In the genomic region with DNA sequence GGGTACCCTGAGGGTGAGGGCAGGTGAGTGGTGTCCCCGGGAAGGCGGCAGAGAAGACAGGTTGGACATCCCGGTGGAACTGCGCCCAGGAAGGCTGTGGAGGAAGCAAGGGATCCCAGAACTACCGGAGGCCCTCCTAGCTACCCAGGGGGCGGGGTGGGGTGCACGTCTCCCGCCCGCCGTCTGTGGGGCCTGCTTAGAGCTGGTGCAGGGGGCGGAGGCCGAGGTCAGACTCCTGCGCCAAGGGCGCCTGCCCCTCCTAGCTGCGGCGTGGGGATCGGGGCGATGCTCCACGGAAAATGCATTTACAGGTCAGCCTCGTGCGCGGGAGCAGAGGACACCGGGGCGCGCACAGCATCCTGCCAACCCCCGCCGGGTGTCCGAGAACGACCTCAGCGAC, we compare ENCODE assay signal across 8 mouse cellular contexts. TPM values are rescaled to one million over a fixed set of nuclear protein-coding genes. Genes with fewer than 3 reads are reported as not detected.
A peak's percentile ranks its signal among the peaks of the same experiment; 100 is the strongest.
DNase-seq lines count a peak whose midpoint lies in the region; ATAC-seq and TF ChIP-seq lines count a peak whose summit lies in the region.

No protein-coding gene starts in this region.

- DNase-seq in liver, adult 2 months (ENCODE audit: extremely low read depth, low read depth, low spot score): no peak
- DNase-seq in liver: no peak
- no peak for DNase-seq in hindbrain, embryonic 11.5 days (ENCODE audit: low spot score)
- DNase-seq in lung, postnatal 14 days: peak; percentile 37
- peak; percentile 66 for DNase-seq in thymus, postnatal 14 days
- no peak for DNase-seq in layer of hippocampus, postnatal 14 days (ENCODE audit: low spot score in 2 of 2)
- no peak for DNase-seq in layer of hippocampus, adult 11-12 months (ENCODE audit: low spot score)

- H3K9me3 ChIP-seq in hindbrain, embryonic 11.5 days (ENCODE audit: control insufficient read depth, low read length): no peaks in the 10 kb centered on the region

- H3K9ac ChIP-seq in liver, adult 2 months (ENCODE audit: low read depth, low read length): peak overlapping the region; percentile 82
- H3K9ac ChIP-seq in hindbrain, embryonic 11.5 days (ENCODE audit: low read depth, low read length): peak overlapping the region; percentile 67

- TF ChIP-seq POLR2A in liver, adult 2 months (IDR thresholded peaks at IDR 0.05; ENCODE audit: extremely low read depth, insufficient read depth, low read length): no peak
- TF ChIP-seq POLR2A in cortical plate, adult 2 months (IDR thresholded peaks at IDR 0.05; ENCODE audit: extremely low read depth, insufficient read depth, low read length): no peak

- H3K27ac ChIP-seq in liver, adult 2 months (replicated peaks; ENCODE audit: insufficient read depth, low read depth, low read length): peak overlapping the region; percentile 43
- peak overlapping the region; percentile 74 for H3K27ac ChIP-seq in cortical plate, adult 2 months (ENCODE audit: insufficient read depth, low read length)
- H3K27ac ChIP-seq in hindbrain, embryonic 11.5 days (ENCODE audit: low read depth, low read length): no peak overlapping the region

- no peaks in the 10 kb centered on the region for H3K36me3 ChIP-seq in liver, adult 2 months (ENCODE audit: control insufficient read depth, insufficient read depth, low read length)
- no peaks in the 10 kb centered on the region for H3K36me3 ChIP-seq in hindbrain, embryonic 11.5 days (ENCODE audit: control insufficient read depth, insufficient read depth, low read length)

- peak overlapping the region; percentile 95 for H3K4me2 ChIP-seq in hindbrain, embryonic 11.5 days (replicated peaks; ENCODE audit: low read depth, low read length)

- H3K4me3 ChIP-seq in liver, adult 2 months (ENCODE audit: insufficient read depth, low read depth, low read length): peak overlapping the region; percentile 93
- H3K4me3 ChIP-seq in cortical plate, adult 2 months (ENCODE audit: insufficient read depth, low read length): peak overlapping the region; percentile 66
- peak overlapping the region; percentile 57 for H3K4me3 ChIP-seq in hindbrain, embryonic 11.5 days (ENCODE audit: low read depth, low read length)

- WGBS in liver, adult 2 months: 2% methylated on average over 30 of the region's 30 CpGs
- 2% methylated on average over 16 of the region's 30 CpGs for WGBS in hindbrain, embryonic 11.5 days

- peaks cover 25% of the 10 kb centered on the region for H3K4me1 ChIP-seq in liver, adult 2 months (ENCODE audit: control insufficient read depth, insufficient read depth, low read length)
- peaks cover 2% of the 10 kb centered on the region; the same call in 1 of the 2 replicates for H3K4me1 ChIP-seq in cortical plate, adult 2 months (ENCODE audit: control insufficient read depth, insufficient read depth, low read length)
- peaks cover 19% of the 10 kb centered on the region for H3K4me1 ChIP-seq in hindbrain, embryonic 11.5 days (replicated peaks; ENCODE audit: control insufficient read depth, insufficient read depth, low read length)

- peak; percentile 18; the same call in 1 of the 2 replicates for ATAC-seq in hindbrain, embryonic 11.5 days (ENCODE audit: low FRiP score)

- peaks cover 6% of the 10 kb centered on the region; the same call in 1 of the 2 replicates for H3K79me2 ChIP-seq in liver, adult 2 months (ENCODE audit: control insufficient read depth, insufficient read depth, low read length)

- TF ChIP-seq CTCF in liver, adult 2 months (IDR thresholded peaks at IDR 0.05; ENCODE audit: low read depth, low read length): no peak
- TF ChIP-seq CTCF in cortical plate, adult 2 months (IDR thresholded peaks at IDR 0.05; ENCODE audit: extremely low read depth, insufficient read depth, low read length): no peak

- no peaks in the 10 kb centered on the region for H3K27me3 ChIP-seq in liver, adult 2 months (ENCODE audit: control insufficient read depth, insufficient read depth, low read length)
- peaks cover 13% of the 10 kb centered on the region for H3K27me3 ChIP-seq in hindbrain, embryonic 11.5 days (ENCODE audit: control insufficient read depth, insufficient read depth, low read length)

RNA-seq across cellular contexts. Expression of a gene that starts 0.4 kb away (rescaled TPM):
- 1.6 and 2.4 TPM in 2 replicates for total RNA-seq in liver, adult 2 months (2014; rRNA removed)
- 5.7 and 6.4 TPM in 2 replicates for polyA plus RNA-seq in liver, adult 2 months (2012; rRNA removed)
- 9.1 and 10.2 TPM in 2 replicates for polyA plus RNA-seq in cortical plate, adult 2 months (2012; rRNA removed)
- polyA plus RNA-seq in hindbrain, embryonic 11.5 days (2014; fragmentation: Nextera tagmentation; extraction: Ambion mirVana): 6.6 and 6.9 TPM in 2 replicates
- 10 to 100 TPM; 11.4 to 12.1 TPM for total RNA-seq in layer of hippocampus, postnatal 14 days (2021)

RNA-seq across cellular contexts. Expression of a gene that starts 0.5 kb away (rescaled TPM):
- 1.3 and 1.7 TPM in 2 replicates for total RNA-seq in liver, adult 2 months (2014; rRNA removed)
- 10.3 and 10.9 TPM in 2 replicates for polyA plus RNA-seq in liver, adult 2 months (2012; rRNA removed)
- polyA plus RNA-seq in cortical plate, adult 2 months (2012; rRNA removed): 5.3 and 6.0 TPM in 2 replicates
- 0.73 and 1.2 TPM in 2 replicates for polyA plus RNA-seq in hindbrain, embryonic 11.5 days (2014; fragmentation: Nextera tagmentation; extraction: Ambion mirVana)
- 1 to 10 TPM in 1 of 2 experiments, under 1 TPM in 1; 0.88 to 1.3 TPM for total RNA-seq in layer of hippocampus, postnatal 14 days (2021)

RNA-seq across cellular contexts. Expression of a gene that starts 14.6 kb away (rescaled TPM):
- 8.9 and 10.3 TPM in 2 replicates for total RNA-seq in liver, adult 2 months (2014; rRNA removed)
- 44.9 and 46.6 TPM in 2 replicates for polyA plus RNA-seq in liver, adult 2 months (2012; rRNA removed)
- 80.3 and 81.2 TPM in 2 replicates for polyA plus RNA-seq in cortical plate, adult 2 months (2012; rRNA removed)
- polyA plus RNA-seq in hindbrain, embryonic 11.5 days (2014; fragmentation: Nextera tagmentation; extraction: Ambion mirVana): 42.5 and 43.7 TPM in 2 replicates
- 10 to 100 TPM; 60.5 to 65.1 TPM for total RNA-seq in layer of hippocampus, postnatal 14 days (2021)

RNA-seq across cellular contexts. Expression of a gene that starts 30.7 kb away (rescaled TPM):
- total RNA-seq in liver, adult 2 months (2014; rRNA removed): 26.4 and 29.4 TPM in 2 replicates
- polyA plus RNA-seq in liver, adult 2 months (2012; rRNA removed): 31.4 and 33.8 TPM in 2 replicates
- polyA plus RNA-seq in cortical plate, adult 2 months (2012; rRNA removed): 73.0 and 78.5 TPM in 2 replicates
- 154 and 156 TPM in 2 replicates for polyA plus RNA-seq in hindbrain, embryonic 11.5 days (2014; fragmentation: Nextera tagmentation; extraction: Ambion mirVana)
- total RNA-seq in layer of hippocampus, postnatal 14 days (2021): 10 to 100 TPM; 50.1 to 53.0 TPM

RNA-seq across cellular contexts. Expression of a gene that starts 38.4 kb away (rescaled TPM):
- total RNA-seq in liver, adult 2 months (2014; rRNA removed): 30.5 and 32.2 TPM in 2 replicates
- 17.7 and 21.6 TPM in 2 replicates for polyA plus RNA-seq in liver, adult 2 months (2012; rRNA removed)
- polyA plus RNA-seq in cortical plate, adult 2 months (2012; rRNA removed): 37.7 and 41.1 TPM in 2 replicates
- 108 and 110 TPM in 2 replicates for polyA plus RNA-seq in hindbrain, embryonic 11.5 days (2014; fragmentation: Nextera tagmentation; extraction: Ambion mirVana)
- total RNA-seq in layer of hippocampus, postnatal 14 days (2021): 10 to 100 TPM; 32.6 to 37.7 TPM

Comparison
In these comparisons a context has a peak if more than half of its experiments do, and no peak if none do; other contexts are left out.
1. DNase-seq: peak in lung, postnatal 14 days (single experiment) and thymus, postnatal 14 days (single experiment); none in liver, adult 2 months (single experiment), liver (single experiment), hindbrain, embryonic 11.5 days (single experiment), layer of hippocampus, postnatal 14 days (0 of 2) and layer of hippocampus, adult 11-12 months (single experiment).
2. Peak in every context shown above with its lines, with median percentiles within 50 percentile points of each other: H3K4me3 ChIP-seq.